In genomic region chr17:9278046-9278445, GRCm38 (mm10) we compare ENCODE assay signal across 3 mouse cellular contexts.
A peak's percentile ranks its signal among the peaks of the same experiment; 100 is the strongest.
DNase-seq lines count a peak whose midpoint lies in the region; ATAC-seq lines count a peak whose summit lies in the region.
"Not testable (repeated sequence)": the region's sequence is repeated elsewhere in the genome, so short reads cannot be mapped to it uniquely, and the experiment has no call there.

No protein-coding gene starts in this region.

- H3K4me1 ChIP-seq in midbrain, embryonic 10.5 days = peaks cover 21% of the 10 kb centered on the region
- not testable (repeated sequence) for H3K4me1 ChIP-seq in midbrain, embryonic 11.5 days (ENCODE audit: control insufficient read depth, insufficient read depth, low read length)

- not testable (repeated sequence) for H3K36me3 ChIP-seq in midbrain, embryonic 10.5 days; midbrain, embryonic 11.5 days (ENCODE audit: control insufficient read depth, insufficient read depth, low read length)

- DNase-seq in heart, adult 11 months = peak; percentile 51
- not testable (repeated sequence) for DNase-seq in midbrain, embryonic 10.5 days (ENCODE audit: low spot score)
- peak; percentile 72 for DNase-seq in midbrain, embryonic 11.5 days (ENCODE audit: low spot score, missing footprints)

- H3K27me3 ChIP-seq in midbrain, embryonic 10.5 days (ENCODE audit: low read depth, poor library complexity, severe bottlenecking); midbrain, embryonic 11.5 days (ENCODE audit: control insufficient read depth, insufficient read depth, low read length): not testable (repeated sequence)

- WGBS in midbrain, embryonic 10.5 days = 40% methylated on average over 3 of the region's 3 CpGs
- 36% methylated on average over 3 of the region's 3 CpGs for whole genome bisulfite sequencing in midbrain, embryonic 11.5 days

- H3K9me3 ChIP-seq in midbrain, embryonic 10.5 days (replicated peaks); midbrain, embryonic 11.5 days (ENCODE audit: control insufficient read depth, low read length): not testable (repeated sequence)

- peak overlapping the region; percentile 57; the same call in 1 of the 2 replicates for H3K27ac ChIP-seq in midbrain, embryonic 10.5 days (replicated peaks)
- not testable (repeated sequence) for H3K27ac ChIP-seq in midbrain, embryonic 11.5 days (ENCODE audit: low read depth, low read length)

- H3K9ac ChIP-seq in midbrain, embryonic 11.5 days (ENCODE audit: low read length) = not testable (repeated sequence)

- not testable (repeated sequence) for ATAC-seq in midbrain, embryonic 11.5 days (ENCODE audit: low FRiP score)

- H3K4me2 ChIP-seq in midbrain, embryonic 11.5 days = not testable (repeated sequence)

- not testable (repeated sequence) for H3K4me3 ChIP-seq in midbrain, embryonic 10.5 days; midbrain, embryonic 11.5 days (ENCODE audit: low read depth, low read length)
